Mouse (Mus musculus) liver, embryonic 12.5 days (tissue): ENCODE data around the gene Calr. TPM values are rescaled to one million over a fixed set of nuclear protein-coding genes. Genes with fewer than 3 reads are reported as not detected.

Source experiments
- ATAC-seq: fragments of 200-750 bp; cut with Nextera tagmentation; 2 replicates; pipeline ENCODE4 v1.8.0; 2017; ENCODE audit warnings: moderate number of reproducible peaks, mild to moderate bottlenecking, moderate library complexity
- H3K27ac ChIP-seq: fragments of 300-500 bp; sonication (generic); 2 replicates; pipeline ENCODE4 v1.5.1; 2016; ENCODE audit warnings: mild to moderate bottlenecking
- H3K27me3 ChIP-seq: fragments of 300-500 bp; sonication (generic); replicated peaks from 2 replicates; pipeline ENCODE4 v1.6.1; 2016; ENCODE audit warnings: mild to moderate bottlenecking, moderate library complexity
- H3K36me3 ChIP-seq: fragments of 300-500 bp; sonication (generic); 2 replicates; pipeline ENCODE4 v1.6.1; 2016; ENCODE audit warnings: mild to moderate bottlenecking, moderate library complexity
- H3K4me1 ChIP-seq: fragments of 300-500 bp; sonication (generic); 2 replicates; pipeline ENCODE4 v1.6.1; 2016
- H3K4me2 ChIP-seq: fragments of 300-500 bp; sonication (generic); 2 replicates; pipeline ENCODE4 v1.6.1; 2016; ENCODE audit warnings: mild to moderate bottlenecking, moderate library complexity
- H3K4me3 ChIP-seq: fragments of 300-500 bp; sonication (generic); 2 replicates; pipeline ENCODE4 v1.5.1; 2016; ENCODE audit warnings: mild to moderate bottlenecking, moderate library complexity
- H3K9ac ChIP-seq: fragments of 300-500 bp; sonication (generic); 2 replicates; pipeline ENCODE4 v1.6.1; 2016; ENCODE audit warnings: mild to moderate bottlenecking, moderate library complexity
- H3K9me3 ChIP-seq: fragments of 300-500 bp; sonication (generic); replicated peaks from 2 replicates; pipeline ENCODE4 v1.6.1; 2016; ENCODE audit warnings: mild to moderate bottlenecking, moderate library complexity
- WGBS: fragments of 180-500 bp; shearing (Covaris S2); methylation state at CpG from one replicate; pipeline ENCODE4 v1.1.7; 2016; ENCODE audit not compliant: insufficient replicate concordance; 5-methylcytosine and 5-hydroxymethylcytosine counted together
- polyA plus RNA-seq: library from polyadenylated mRNA; unstranded; fragments of >200 nt; fragmentation: Nextera tagmentation; extraction: Ambion mirVana; gene quantifications from 2 replicates; pipeline ENCODE4 v1.2.1, GENCODE M21; 2016

Calr gene
- polyA plus RNA-seq, 1 experiment from 2014 or later: 610 TPM

GRCm38 (mm10) chr8:84840248-84840999, 6.3 kb downstream of the Calr start, which contains the start of gene Rad23a:
TSS of gene Rad23a (minus strand) at chr8:84840665.
- Histone ChIP-seq H3K4me3 (peak within 1 kb of the TSS; percentile 81), H3K27ac (peak within 1 kb of the TSS; percentile 95), H3K27me3 (no peaks in the 10 kb centered on the region), H3K4me2 (peak within 1 kb of the TSS; percentile 81), H3K9me3 (no peaks in the 10 kb centered on the region), H3K4me1 (peaks cover 91% of the 10 kb centered on the region), H3K9ac (peak within 1 kb of the TSS; percentile 90), H3K36me3 (peaks cover 86% of the 10 kb centered on the region)
- peak; percentile 87 for ATAC-seq
- under 1% methylated on average over 51 of the region's 55 CpGs for WGBS

GRCm38 (mm10) chr8:84839875-84840247, 6.9 kb downstream of the Calr start:
- WGBS: 2% methylated on average over 7 of the region's 7 CpGs

GRCm38 (mm10) chr8:84839411-84839810, 7.3 kb downstream of the Calr start:
- Histone ChIP-seq H3K36me3 (peaks cover 86% of the 10 kb centered on the region), H3K4me3 (peak overlapping the region; percentile 81), H3K4me2 (peak overlapping the region; percentile 81), H3K4me1 (peaks cover 91% of the 10 kb centered on the region), H3K9ac (peak overlapping the region; percentile 90), H3K27ac (peak overlapping the region; percentile 95), H3K27me3 (no peaks in the 10 kb centered on the region), H3K9me3 (no peaks in the 10 kb centered on the region)
- ATAC-seq: no peak
- 79% methylated on average over 2 of the region's 2 CpGs for WGBS

More at GRCm38 (mm10) chr8:84839875-84840247, 6.9 kb downstream of the Calr start:
- Histone ChIP-seq H3K27me3 (no peaks in the 10 kb centered on the region), H3K4me2 (peak overlapping the region; percentile 81), H3K4me3 (peak overlapping the region; percentile 81), H3K27ac (peak overlapping the region; percentile 95), H3K9ac (peak overlapping the region; percentile 90), H3K36me3 (peaks cover 86% of the 10 kb centered on the region), H3K4me1 (peaks cover 91% of the 10 kb centered on the region), H3K9me3 (no peaks in the 10 kb centered on the region)
- ATAC-seq: no peak

- H3K27ac ChIP-seq: peak overlapping the region; percentile 96
- H3K4me1 ChIP-seq: peaks cover 91% of the 10 kb centered on the region
- 33% methylated on average over 5 of the region's 5 CpGs for WGBS
- peak overlapping the region; percentile 81 for H3K4me3 ChIP-seq
- no peaks in the 10 kb centered on the region for H3K9me3 ChIP-seq
- H3K4me2 ChIP-seq: peak overlapping the region; percentile 81
- peak; percentile 89 for ATAC-seq
- peak overlapping the region; percentile 90 for H3K9ac ChIP-seq
- H3K27me3 ChIP-seq: no peaks in the 10 kb centered on the region
- peaks cover 86% of the 10 kb centered on the region for H3K36me3 ChIP-seq
Observed at GRCm38 (mm10) chr8:84838513-84838912, 8.2 kb downstream of the Calr start.

GRCm38 (mm10) chr8:84837912-84838470, 8.7 kb downstream of the Calr start:
- WGBS: 78% methylated on average over 15 of the region's 15 CpGs
- H3K4me2 ChIP-seq: peak overlapping the region; percentile 81
- peak overlapping the region; percentile 96 for H3K27ac ChIP-seq
- peak overlapping the region; percentile 88 for H3K9ac ChIP-seq
- no peaks in the 10 kb centered on the region for H3K27me3 ChIP-seq
- H3K4me1 ChIP-seq: peaks cover 91% of the 10 kb centered on the region
- H3K4me3 ChIP-seq: peak overlapping the region; percentile 81
- ATAC-seq: no peak
- H3K9me3 ChIP-seq: no peaks in the 10 kb centered on the region
- H3K36me3 ChIP-seq: peaks cover 84% of the 10 kb centered on the region

- peak overlapping the region; percentile 81 for H3K4me2 ChIP-seq
- peak overlapping the region; percentile 96 for H3K27ac ChIP-seq
- H3K27me3 ChIP-seq: no peaks in the 10 kb centered on the region
- H3K36me3 ChIP-seq: peaks cover 77% of the 10 kb centered on the region
- H3K4me3 ChIP-seq: peak overlapping the region; percentile 81
- H3K9me3 ChIP-seq: no peaks in the 10 kb centered on the region
- H3K4me1 ChIP-seq: peaks cover 87% of the 10 kb centered on the region
- peak overlapping the region; percentile 88 for H3K9ac ChIP-seq
- ATAC-seq: no peak
- WGBS: 74% methylated on average over 8 of the region's 8 CpGs
Observed at GRCm38 (mm10) chr8:84837149-84837911, 9.4 kb downstream of the Calr start.

- Histone ChIP-seq H3K27me3 (no peaks in the 10 kb centered on the region), H3K27ac (peak overlapping the region; percentile 96), H3K4me2 (peak overlapping the region; percentile 81), H3K9ac (peak overlapping the region; percentile 88), H3K9me3 (no peaks in the 10 kb centered on the region), H3K4me3 (peak overlapping the region; percentile 97), H3K4me1 (peaks cover 78% of the 10 kb centered on the region), H3K36me3 (peaks cover 64% of the 10 kb centered on the region)
- no peak for ATAC-seq
- WGBS: 75% methylated on average over 10 of the region's 10 CpGs
Observed at GRCm38 (mm10) chr8:84834866-84835855, 11.6 kb downstream of the Calr start.

GRCm38 (mm10) chr8:84834002-84834865, 12.5 kb downstream of the Calr start:
- Histone ChIP-seq H3K4me2 (peak overlapping the region; percentile 79), H3K27ac (peak overlapping the region; percentile 96), H3K9ac (peak overlapping the region; percentile 99), H3K4me3 (peak overlapping the region; percentile 97), H3K4me1 (peaks cover 76% of the 10 kb centered on the region), H3K9me3 (no peaks in the 10 kb centered on the region), H3K36me3 (peaks cover 65% of the 10 kb centered on the region), H3K27me3 (no peaks in the 10 kb centered on the region)
- no peak for ATAC-seq
- 82% methylated on average over 19 of the region's 19 CpGs for WGBS

- ATAC-seq: no peak
- Histone ChIP-seq H3K36me3 (peaks cover 53% of the 10 kb centered on the region), H3K27me3 (no peaks in the 10 kb centered on the region), H3K4me2 (peak overlapping the region; percentile 79), H3K4me3 (peak overlapping the region; percentile 97), H3K27ac (peak overlapping the region; percentile 96), H3K4me1 (peaks cover 64% of the 10 kb centered on the region), H3K9me3 (no peaks in the 10 kb centered on the region), H3K9ac (peak overlapping the region; percentile 99)
- WGBS: 38% methylated on average over 10 of the region's 10 CpGs
Observed at GRCm38 (mm10) chr8:84832759-84833742, 13.7 kb downstream of the Calr start.
